Comparison of ENCODE assay signal across 7 mouse cellular contexts in genomic region chr11:60106543-60107110, GRCm38 (mm10). TPM values are rescaled to one million over a fixed set of nuclear protein-coding genes. Genes with fewer than 3 reads are reported as not detected.
DNase-seq lines count a peak whose midpoint lies in the region; ATAC-seq and TF ChIP-seq lines count a peak whose summit lies in the region.

No protein-coding gene starts in this region.

- no peaks in the 10 kb centered on the region for H3K9me3 ChIP-seq in MEL (replicated peaks; ENCODE audit: insufficient read depth, low read length)
- no peaks in the 10 kb centered on the region for H3K9me3 ChIP-seq in hindbrain, embryonic 10.5 days
- H3K9me3 ChIP-seq in lung, postnatal 0 days (ENCODE audit: low read length) = no peaks in the 10 kb centered on the region

- H3K4me2 ChIP-seq in lung, postnatal 0 days (replicated peaks; ENCODE audit: low read depth, low read length) = peak overlapping the region; percentile 81

- H3K4me1 ChIP-seq in MEL (ENCODE audit: control insufficient read depth in 1 of 2, insufficient read depth in 2 of 2, low read length in 2 of 2) = peaks cover 31 to 63% of the 10 kb centered on the region in 2 experiments
- peaks cover 69% of the 10 kb centered on the region for H3K4me1 ChIP-seq in hindbrain, embryonic 10.5 days (replicated peaks)
- H3K4me1 ChIP-seq in lung, postnatal 0 days (ENCODE audit: insufficient read depth, low read depth, low read length) = peaks cover 29% of the 10 kb centered on the region

- TF ChIP-seq RAD21 in MEL (IDR thresholded peaks at IDR 0.05; ENCODE audit: low read depth, low read length) = no peak

- DNase-seq in MEL (ENCODE audit: low read depth, low spot score) = no peak
- DNase-seq in adrenal gland, postnatal 25 days = peak; percentile 57
- peak; percentile 82 for DNase-seq in forelimb bud, embryonic 11.5 days (ENCODE audit: low read depth, low spot score)
- peak; percentile 70 for DNase-seq in hindbrain, embryonic 10.5 days (ENCODE audit: low spot score)
- DNase-seq in layer of hippocampus, adult 9-11 months = peak; percentile 82
- peak; percentile 68 for DNase-seq in lung, postnatal 0 days (ENCODE audit: low spot score)
- DNase-seq in retina, postnatal 1 day = peak; percentile 53

- H3K36me3 ChIP-seq in MEL (ENCODE audit: control insufficient read depth in 1 of 2, insufficient read depth in 2 of 2, low read length in 2 of 2) = peaks cover 0 to 64% of the 10 kb centered on the region in 2 experiments; a peak in 3 of 4 replicates
- H3K36me3 ChIP-seq in hindbrain, embryonic 10.5 days = no peaks in the 10 kb centered on the region
- H3K36me3 ChIP-seq in lung, postnatal 0 days (ENCODE audit: insufficient read depth, low read length) = no peaks in the 10 kb centered on the region

- H3K9ac ChIP-seq in MEL (ENCODE audit: control insufficient read depth, low read depth, low read length, poor library complexity, severe bottlenecking) = peak overlapping the region; percentile 96
- H3K9ac ChIP-seq in lung, postnatal 0 days (replicated peaks; ENCODE audit: low read depth) = peak overlapping the region; percentile 96

- peak overlapping the region; percentile 86 for H3K27ac ChIP-seq in MEL (ENCODE audit: control insufficient read depth, low read depth, low read length)
- H3K27ac ChIP-seq in hindbrain, embryonic 10.5 days = peak overlapping the region; percentile 99
- peak overlapping the region; percentile 97 for H3K27ac ChIP-seq in lung, postnatal 0 days (ENCODE audit: low read length)

- TF ChIP-seq POLR2A in MEL (IDR thresholded peaks at IDR 0.05; ENCODE audit: control insufficient read depth in 1 of 2, insufficient read depth in 1 of 2, low read depth in 1 of 2, low read length in 2 of 2, poor library complexity in 1 of 2) = peak in 1 of 2 experiments; percentile 18; a peak in 1 of 4 replicates

- peak; percentile 3; the same call in 1 of the 2 replicates for ATAC-seq in lung, postnatal 0 days

- no peaks in the 10 kb centered on the region for H3K27me3 ChIP-seq in MEL (ENCODE audit: control insufficient read depth in 1 of 2, insufficient read depth in 2 of 2, low read length in 2 of 2)
- no peaks in the 10 kb centered on the region for H3K27me3 ChIP-seq in hindbrain, embryonic 10.5 days (ENCODE audit: insufficient read depth, poor library complexity, severe bottlenecking)
- H3K27me3 ChIP-seq in lung, postnatal 0 days (replicated peaks; ENCODE audit: insufficient read depth, low read length) = no peaks in the 10 kb centered on the region

- no peak for TF ChIP-seq CTCF in MEL (IDR thresholded peaks at IDR 0.05 in 2 of 3, conservative IDR thresholded peaks at IDR 0.05 in 1 of 3; ENCODE audit: control insufficient read depth in 1 of 3, insufficient read depth in 1 of 3, low read depth in 2 of 3, low read length in 3 of 3, poor library complexity in 1 of 3, severe bottlenecking in 1 of 3)
- no peak for TF ChIP-seq CTCF in lung, postnatal 0 days (IDR thresholded peaks at IDR 0.05)

- WGBS in hindbrain, embryonic 10.5 days = under 1% methylated on average over 14 of the region's 14 CpGs
- 2% methylated on average over 12 of the region's 14 CpGs for WGBS in lung, postnatal 0 days

- H3K79me2 ChIP-seq in MEL (ENCODE audit: control insufficient read depth, insufficient read depth, low read length, poor library complexity) = peaks cover 66% of the 10 kb centered on the region

- peak in 1 of 2 experiments; percentile 55; a peak in 2 of 4 replicates for TF ChIP-seq EP300 in MEL (IDR thresholded peaks at IDR 0.05; ENCODE audit: low read depth in 1 of 2, low read length in 2 of 2)
- TF ChIP-seq EP300 in lung, postnatal 0 days (IDR thresholded peaks at IDR 0.05) = no peak

- H3K4me3 ChIP-seq in MEL (ENCODE audit: control insufficient read depth in 1 of 2, insufficient read depth in 1 of 2, low read depth in 2 of 2, low read length in 2 of 2) = peak overlapping the region; percentile 89 to 94
- H3K4me3 ChIP-seq in hindbrain, embryonic 10.5 days = peak overlapping the region; percentile 91
- peak overlapping the region; percentile 88 for H3K4me3 ChIP-seq in lung, postnatal 0 days (ENCODE audit: low read depth, low read length)

TF ChIP-seq in MEL, 35 proteins besides CTCF, POLR2A, EP300 and RAD21:
- TF ChIP-seq ZKSCAN1 (IDR thresholded peaks at IDR 0.05; ENCODE audit: low read depth, low read length) (no peak), MEF2A (IDR thresholded peaks at IDR 0.05; ENCODE audit: extremely low read depth, insufficient replicate concordance, low read depth, low read length, poor library complexity, severe bottlenecking) (no peak), ZNF384 (IDR thresholded peaks at IDR 0.05; ENCODE audit: low read depth, low read length) (peak; percentile 52; the same call in 1 of the 2 replicates), KAT2A (conservative IDR thresholded peaks at IDR 0.05; ENCODE audit: low read depth, low read length) (no peak), CHD2 (IDR thresholded peaks at IDR 0.05; ENCODE audit: low read length) (no peak), ZMIZ1 (IDR thresholded peaks at IDR 0.05; ENCODE audit: low read depth, low read length) (no peak), BHLHE40 (IDR thresholded peaks at IDR 0.05; ENCODE audit: borderline replicate concordance, low read depth, low read length) (no peak), MAFK (IDR thresholded peaks at IDR 0.05; ENCODE audit: borderline replicate concordance, low read depth, low read length) (no peak), GABPA (IDR thresholded peaks at IDR 0.05; ENCODE audit: low read depth, low read length) (no peak), GATA1 (IDR thresholded peaks at IDR 0.05; ENCODE audit: low read depth, low read length) (no peak), ELF1 (IDR thresholded peaks at IDR 0.05; ENCODE audit: low read depth, low read length) (no peak; the same call in 1 of the 2 replicates), TBP (IDR thresholded peaks at IDR 0.05; ENCODE audit: low read depth, low read length) (peak; percentile 77), TCF12 (IDR thresholded peaks at IDR 0.05; ENCODE audit: low read depth, low read length) (peak; percentile 73), ZC3H11A (IDR thresholded peaks at IDR 0.05; ENCODE audit: low read depth, low read length) (no peak), RCOR1 (IDR thresholded peaks at IDR 0.05; ENCODE audit: low read depth, low read length) (no peak), NRF1 (IDR thresholded peaks at IDR 0.05; ENCODE audit: insufficient read depth, low read depth, low read length, poor library complexity, severe bottlenecking) (no peak), MAX (IDR thresholded peaks at IDR 0.05; ENCODE audit: low read length) (no peak), USF1 (IDR thresholded peaks at IDR 0.05; ENCODE audit: low read depth, low read length) (no peak), SIN3A (IDR thresholded peaks at IDR 0.05; ENCODE audit: low read length) (peak; percentile 1; the same call in 1 of the 2 replicates), SMC3 (IDR thresholded peaks at IDR 0.05; ENCODE audit: low read depth, low read length) (no peak), JUND (IDR thresholded peaks at IDR 0.05; ENCODE audit: low read depth, low read length) (no peak), ETS1 (IDR thresholded peaks at IDR 0.05; ENCODE audit: low read depth, low read length) (peak; percentile 91), MXI1 (IDR thresholded peaks at IDR 0.05; ENCODE audit: low read depth, low read length) (peak; percentile 64), MAZ (IDR thresholded peaks at IDR 0.05; ENCODE audit: low read depth, low read length) (peak; percentile 79), POLR2AphosphoS5 (IDR thresholded peaks at IDR 0.05; ENCODE audit: borderline replicate concordance, low read depth, low read length) (no peak), HCFC1 (IDR thresholded peaks at IDR 0.05; ENCODE audit: low read depth, low read length) (no peak), POLR2AphosphoS2 (IDR thresholded peaks at IDR 0.05; ENCODE audit: low read length) (no peak), MYB (IDR thresholded peaks at IDR 0.05; ENCODE audit: low read depth, low read length) (no peak), CHD1 (IDR thresholded peaks at IDR 0.05; ENCODE audit: low read depth, low read length) (no peak), UBTF (IDR thresholded peaks at IDR 0.05; ENCODE audit: borderline replicate concordance, insufficient read depth, low read depth, low read length) (0 out of 2 replicates have a peak, but pooled peaks have one; percentile 31), TAL1 (IDR thresholded peaks at IDR 0.05; ENCODE audit: low read length) (no peak)

RNA-seq across cellular contexts. Expression of gene Rai1, which starts 1.8 kb away (rescaled TPM):
- total RNA-seq in MEL (2012; rRNA removed) = 25.0 and 26.3 TPM in 2 replicates
- polyA plus RNA-seq in MEL (2012; ENCODE audit: insufficient read depth in 1 of 2, insufficient read length in 2 of 2, low read depth in 1 of 2, low replicate concordance in 2 of 2, missing spikeins in 1 of 2) = 100 to 1,000 TPM in 1 of 2 experiments, 10 to 100 TPM in 1; 56.7 to 101 TPM
- 54.2 and 57.8 TPM in 2 replicates for total RNA-seq in adrenal gland, postnatal 25 days (2021)
- polyA plus RNA-seq in hindbrain, embryonic 10.5 days (2016; fragmentation: Nextera tagmentation; extraction: Ambion mirVana) = 25.3 and 31.0 TPM in 2 replicates
- polyA plus RNA-seq in lung, postnatal 0 days (2015; fragmentation: Nextera tagmentation; extraction: Ambion mirVana) = 13.5 and 16.2 TPM in 2 replicates
